Mouse (Mus musculus) adrenal gland, adult 8-10 months (tissue): Measurements from ENCODE around the gene Arvcf. TPM values are rescaled to one million over a fixed set of nuclear protein-coding genes. Genes with fewer than 3 reads are reported as not detected.
A peak's percentile ranks its signal among the peaks of the same experiment; 100 is the strongest.

Source experiments
- DNase-seq: peaks from one replicate; pipeline ENCODE4 v3.0.0; 2022
- total RNA-seq, 4 experiments: library from RNA; stranded (reverse); gene quantifications; 2 replicates each; pipeline ENCODE4 v1.2.4; 2022

Gene Arvcf
- total RNA-seq, 4 experiments from 2014 or later: 25.5 to 67.0 (median 52.7) TPM

GRCm38 (mm10) chr16:18411026-18411649 lies 63.2 kb downstream of the Arvcf start:
- DNase-seq: no peak

- DNase-seq: peak; percentile 90
These were observed 64.0 kb downstream of the Arvcf start for GRCm38 (mm10) chr16:18411802-18412476.

GRCm38 (mm10) chr16:18413032-18413816 lies 65.2 kb downstream of the Arvcf start:
- no peak for DNase-seq

- DNase-seq: peak; percentile 71
These were observed 68.2 kb downstream of the Arvcf start for GRCm38 (mm10) chr16:18416094-18416761.

- no peak for DNase-seq
These were observed 68.9 kb downstream of the Arvcf start for GRCm38 (mm10) chr16:18416837-18417236.

- DNase-seq: no peak
These were observed 69.5 kb downstream of the Arvcf start for GRCm38 (mm10) chr16:18417491-18417890.

GRCm38 (mm10) chr16:18418756-18419602 lies 71.0 kb downstream of the Arvcf start:
- DNase-seq: no peak

GRCm38 (mm10) chr16:18419603-18420026 lies 71.6 kb downstream of the Arvcf start:
- no peak for DNase-seq

GRCm38 (mm10) chr16:18420571-18420970 lies 72.6 kb downstream of the Arvcf start:
- no peak for DNase-seq

- DNase-seq: no peak
These were observed 75.4 kb downstream of the Arvcf start for GRCm38 (mm10) chr16:18423203-18423914.

- no peak for DNase-seq
These were observed 75.9 kb downstream of the Arvcf start for GRCm38 (mm10) chr16:18423915-18424265.

GRCm38 (mm10) chr16:18424364-18425045 lies 76.5 kb downstream of the Arvcf start:
- no peak for DNase-seq

- DNase-seq: no peak
These were observed 77.7 kb downstream of the Arvcf start for GRCm38 (mm10) chr16:18425475-18426214.

GRCm38 (mm10) chr16:18426215-18426791 lies 78.3 kb downstream of the Arvcf start, which contains the start of gene Txnrd2:
Txnrd2 (plus strand) TSS chr16:18426384.
- peak; percentile 77 for DNase-seq

GRCm38 (mm10) chr16:18426802-18427280 lies 78.9 kb downstream of the Arvcf start, which contains the start of gene Comt:
Comt (minus strand) TSS chr16:18426852.
- DNase-seq: no peak

- DNase-seq: no peak
These were observed 80.1 kb downstream of the Arvcf start for GRCm38 (mm10) chr16:18428011-18428515.

- no peak for DNase-seq
These were observed 80.6 kb downstream of the Arvcf start for GRCm38 (mm10) chr16:18428516-18429042.

GRCm38 (mm10) chr16:18429641-18430040 lies 81.7 kb downstream of the Arvcf start:
- no peak for DNase-seq
